Mouse (Mus musculus) adrenal gland, adult (tissue): Measurements from ENCODE around the gene Cntnap2.

ENCODE experiments used
- DNase-seq, 2 experiments: peaks; one replicate each; pipeline ENCODE4 v3.0.0; 2022 to 2023; ENCODE audit warnings: low spot score in 1 of 2; ENCODE audit not compliant: inconsistent age in 2 of 2

The Cntnap2 gene

GRCm38 (mm10) chr6:47225391-47225790, 2166.2 kb downstream of the Cntnap2 start:
- DNase-seq: peak in 1 of 2 experiments; percentile 37

- DNase-seq: no peak
Observed at GRCm38 (mm10) chr6:47227601-47228000, 2168.4 kb downstream of the Cntnap2 start.

GRCm38 (mm10) chr6:47228676-47229317, 2169.6 kb downstream of the Cntnap2 start:
- DNase-seq: no peak

GRCm38 (mm10) chr6:47231513-47231912, 2172.4 kb downstream of the Cntnap2 start:
- no peak for DNase-seq

GRCm38 (mm10) chr6:47239376-47239921, 2180.3 kb downstream of the Cntnap2 start:
- peak; percentile 21 to 65 for DNase-seq

GRCm38 (mm10) chr6:47241379-47241778, 2182.2 kb downstream of the Cntnap2 start:
- DNase-seq: no peak

- peak in 1 of 2 experiments; percentile 68 for DNase-seq
Observed at GRCm38 (mm10) chr6:47243863-47244606, 2184.9 kb downstream of the Cntnap2 start.

GRCm38 (mm10) chr6:47244642-47245041, 2185.5 kb downstream of the Cntnap2 start:
- DNase-seq: no peak

- DNase-seq: no peak
Observed at GRCm38 (mm10) chr6:47255270-47255669, 2196.1 kb downstream of the Cntnap2 start.

GRCm38 (mm10) chr6:47256227-47256887, 2197.2 kb downstream of the Cntnap2 start:
- no peak for DNase-seq

GRCm38 (mm10) chr6:47256918-47257506, 2197.9 kb downstream of the Cntnap2 start:
- DNase-seq: no peak

GRCm38 (mm10) chr6:47259626-47260114, 2200.5 kb downstream of the Cntnap2 start:
- DNase-seq: no peak

- DNase-seq: no peak
Observed at GRCm38 (mm10) chr6:47267236-47267635, 2208.1 kb downstream of the Cntnap2 start.

- no peak for DNase-seq
Observed at GRCm38 (mm10) chr6:47269455-47269854, 2210.3 kb downstream of the Cntnap2 start.

- no peak for DNase-seq
Observed at GRCm38 (mm10) chr6:47271576-47271975, 2212.4 kb downstream of the Cntnap2 start.

GRCm38 (mm10) chr6:47272606-47273575, 2213.7 kb downstream of the Cntnap2 start:
- no peak for DNase-seq

- no peak for DNase-seq
Observed at GRCm38 (mm10) chr6:47275065-47275464, 2215.9 kb downstream of the Cntnap2 start.

GRCm38 (mm10) chr6:47279183-47279582, 2220.0 kb downstream of the Cntnap2 start:
- no peak for DNase-seq

- DNase-seq: no peak
Observed at GRCm38 (mm10) chr6:47281584-47281983, 2222.4 kb downstream of the Cntnap2 start.

GRCm38 (mm10) chr6:47284794-47285193, 2225.6 kb downstream of the Cntnap2 start:
- peak in 1 of 2 experiments; percentile 46 for DNase-seq
